Mouse (Mus musculus) CH12.LX (cell line): Measurements from ENCODE around the gene 1700012B07Rik.

Experiments
- ETS1 ChIP-seq: conservative IDR thresholded peaks from 2 replicates; pipeline ENCODE4 v1.6.1; 2012; ENCODE audit warnings: low read depth, mild to moderate bottlenecking, inconsistent platforms, low read length, improper control_type of control experiment, moderate library complexity
- GABPA ChIP-seq: IDR thresholded peaks from 2 replicates; pipeline ENCODE4 v1.6.1; 2012; ENCODE audit warnings: low read depth, low read length, improper control_type of control experiment, inconsistent platforms; ENCODE audit not compliant: insufficient replicate concordance
- KAT2A ChIP-seq: IDR thresholded peaks from 2 replicates; pipeline ENCODE4 v1.6.1; 2012; ENCODE audit warnings: low read length, improper control_type of control experiment, inconsistent platforms; ENCODE audit not compliant: insufficient replicate concordance
- MXI1 ChIP-seq: IDR thresholded peaks from 2 replicates; pipeline ENCODE4 v1.6.1; 2011; ENCODE audit warnings: mild to moderate bottlenecking, low read depth, low read length, improper control_type of control experiment
- POLR2A ChIP-seq: IDR thresholded peaks from 2 replicates; pipeline ENCODE4 v1.6.1; 2011; ENCODE audit warnings: low read depth, mild to moderate bottlenecking, improper control_type of control experiment, low read length
- RCOR1 ChIP-seq: conservative IDR thresholded peaks from 2 replicates; pipeline ENCODE4 v1.6.1; 2012; ENCODE audit warnings: low read depth, mild to moderate bottlenecking, inconsistent platforms, low read length, improper control_type of control experiment
- TCF12 ChIP-seq: IDR thresholded peaks from 2 replicates; pipeline ENCODE4 v1.6.1; 2014; ENCODE audit warnings: low read depth, mild to moderate bottlenecking, inconsistent platforms, low read length, improper control_type of control experiment

DNA sequence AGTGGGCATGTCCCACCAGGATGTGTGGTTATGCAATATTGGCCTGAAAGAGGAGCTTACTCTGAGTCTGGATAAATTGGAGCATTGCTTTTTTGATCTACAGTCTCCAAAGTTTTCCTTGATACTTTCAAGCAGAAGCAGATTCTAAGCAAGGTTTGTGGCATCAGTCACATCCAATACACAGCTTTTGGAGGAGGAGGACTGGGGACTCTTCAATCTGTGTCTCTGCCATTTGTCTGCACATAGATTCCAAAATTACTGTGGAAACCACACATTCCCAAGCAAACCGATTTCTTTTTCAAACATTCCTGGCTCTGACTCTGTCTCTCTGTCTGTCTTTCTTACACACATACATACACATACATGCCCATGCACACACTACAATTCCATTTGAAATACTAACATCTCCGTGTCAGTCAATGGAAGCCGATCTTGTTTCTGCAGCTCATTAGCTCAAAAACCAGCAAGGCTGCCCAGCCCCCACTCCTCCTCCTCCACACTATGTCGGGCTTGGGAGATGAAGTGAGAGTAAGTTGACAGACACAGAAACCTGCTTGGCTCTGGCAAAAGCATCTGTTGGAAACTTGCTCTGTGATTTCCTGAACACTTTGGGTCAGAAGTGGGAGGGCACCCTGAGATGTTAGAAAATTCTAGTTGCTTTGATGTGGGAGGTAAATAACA is 18.5 kb downstream of the 1700012B07Rik start:
- TF ChIP-seq GABPA: no peak
- no peak for TF ChIP-seq TCF12
- TF ChIP-seq POLR2A: no peak
- TF ChIP-seq MXI1: no peak
- no peak for TF ChIP-seq KAT2A
- no peak for TF ChIP-seq RCOR1
- no peak for TF ChIP-seq ETS1
